Mouse (Mus musculus) embryo, embryonic 10 days (tissue): ENCODE measurements around the gene Cel.
"Not testable (repeated sequence)": the region's sequence is repeated elsewhere in the genome, so short reads cannot be mapped to it uniquely, and the experiment has no call there.

Experiments used
- DNase-seq: peaks from one replicate; pipeline ENCODE4 v3.0.0-alpha.2; 2015; ENCODE audit warnings: low spot score

The Cel gene

GRCm38 (mm10) chr2:28518231-28518630 is 45.0 kb downstream of the Cel start:
- no peak for DNase-seq

DNA sequence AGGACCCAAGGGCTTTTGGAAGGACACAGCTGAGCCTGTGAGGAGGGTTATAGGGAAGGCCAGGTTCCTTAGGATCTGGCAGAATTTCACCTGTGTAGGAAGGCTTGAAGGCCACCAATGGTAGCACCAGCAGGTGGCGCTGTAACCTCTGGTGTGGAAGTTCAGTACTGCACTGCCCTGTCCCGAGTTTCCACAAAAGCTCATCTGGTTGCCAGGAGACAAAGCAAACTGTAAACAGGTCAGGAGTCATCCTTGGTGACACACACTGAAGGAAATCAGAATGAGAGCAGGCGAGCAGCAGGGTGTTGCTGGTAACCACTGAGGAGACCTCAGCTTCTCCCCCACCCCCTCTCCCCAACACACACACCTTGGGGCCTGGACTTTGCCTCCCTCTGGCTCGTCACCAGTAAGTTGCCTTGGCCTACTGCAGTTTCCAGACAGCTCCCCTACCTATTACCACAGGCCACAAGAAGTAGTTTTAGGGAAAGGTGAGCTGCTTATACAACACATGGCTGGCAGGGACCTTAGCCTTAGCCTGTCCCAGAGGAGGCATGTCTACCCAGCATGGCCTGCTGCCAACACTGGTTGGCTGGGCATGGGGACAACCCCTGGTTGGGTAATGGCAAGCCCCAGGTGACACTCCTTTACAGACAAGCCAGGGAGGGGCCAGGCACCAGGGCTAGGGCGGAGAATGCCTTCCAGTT is 45.8 kb downstream of the Cel start:
- DNase-seq = peak; percentile 89

GRCm38 (mm10) chr2:28514489-28514888 is 48.7 kb downstream of the Cel start:
- DNase-seq = peak; percentile 82

- DNase-seq = peak; percentile 53
Measured at GRCm38 (mm10) chr2:28513431-28514370, 49.5 kb downstream of the Cel start.

DNA sequence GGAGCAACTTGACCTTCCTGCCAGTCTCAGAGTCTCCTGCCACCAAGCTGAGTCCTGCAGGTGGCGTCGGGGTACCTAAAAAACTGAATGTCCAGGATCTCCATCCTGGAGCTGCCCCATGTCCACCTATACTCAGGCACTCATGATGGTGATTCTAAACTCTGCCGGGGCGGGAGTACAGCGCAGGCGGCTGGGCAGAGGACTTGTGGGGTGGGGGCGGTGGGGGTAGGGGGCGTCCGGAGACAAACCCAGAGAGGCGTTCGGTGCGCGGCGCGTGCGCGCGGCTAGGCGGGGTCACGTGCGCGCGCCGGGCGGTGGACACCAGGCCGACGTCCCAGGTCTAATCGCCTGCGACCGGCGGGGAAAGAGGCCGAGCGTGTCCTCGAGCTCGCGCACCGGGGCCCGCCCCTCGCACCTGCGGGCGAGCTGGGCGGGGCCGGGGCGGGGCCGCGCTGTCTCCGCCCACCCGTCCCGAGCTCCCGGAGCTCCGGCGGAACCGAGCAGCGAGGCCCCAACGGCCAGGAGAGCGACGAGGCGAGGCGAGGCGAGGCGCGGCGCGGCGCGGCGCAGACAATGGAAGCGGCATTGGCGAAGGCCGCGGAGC is 50.3 kb downstream of the Cel start, which contains the start of gene Ralgds:
Gene Ralgds, plus strand, starts transcription at position 328 of the 604 bp plus-strand sequence.
- peak; percentile 77 for DNase-seq

GRCm38 (mm10) chr2:28511600-28511999 is 51.6 kb downstream of the Cel start:
- not testable (repeated sequence) for DNase-seq

DNA sequence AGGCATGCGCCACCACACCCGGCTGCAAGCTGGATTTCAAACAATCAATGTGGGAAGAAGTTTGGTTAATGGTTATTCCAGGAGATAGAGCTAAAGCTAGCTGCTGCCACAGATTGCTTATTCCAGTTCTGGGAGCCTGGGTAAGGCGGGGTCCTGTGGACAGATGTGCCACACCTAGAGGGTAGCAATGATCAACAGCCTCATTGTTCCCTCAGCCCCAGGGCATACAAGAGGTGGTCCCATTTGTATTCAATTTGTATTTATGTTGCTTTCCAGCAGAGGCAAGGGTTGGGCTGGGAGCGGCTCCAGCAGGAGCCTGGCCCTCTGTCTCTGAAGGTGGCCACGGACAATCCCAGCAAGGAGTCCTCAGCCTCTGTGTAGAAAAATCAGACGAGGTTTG is 56.9 kb downstream of the Cel start:
- DNase-seq = no peak

- DNase-seq = no peak
Measured at GRCm38 (mm10) chr2:28505795-28506194, 57.4 kb downstream of the Cel start, which contains the start of gene Gm10134. Gene Gm10134, plus strand, starts transcription at chr2:28506095.
